Mouse (Mus musculus) testis, adult 2 months (tissue): Measurements from ENCODE around the gene Zxdc.

ENCODE experiments used
- CTCF ChIP-seq: fragments of 200-500 bp; IDR thresholded peaks from 2 replicates; pipeline ENCODE4 v1.5.1; 2012; ENCODE audit warnings: low read depth, mild to moderate bottlenecking, inconsistent platforms, low read length, moderate library complexity; ENCODE audit not compliant: control insufficient read depth, insufficient read depth, insufficient replicate concordance
- POLR2A ChIP-seq: fragments of 200-500 bp; IDR thresholded peaks from 2 replicates; pipeline ENCODE4 v1.6.1; 2012; ENCODE audit warnings: low read depth, mild to moderate bottlenecking, inconsistent platforms, low read length, moderate library complexity; ENCODE audit not compliant: control insufficient read depth

GRCm38 (mm10) chr6:90360922-90361614 lies 8.2 kb upstream of the Zxdc start:
- TF ChIP-seq POLR2A = no peak
- no peak for TF ChIP-seq CTCF
